Mouse (Mus musculus) limb, embryonic 14.5 days (tissue): ENCODE data around the gene Srebf1. TPM values are rescaled to one million over a fixed set of nuclear protein-coding genes. Genes with fewer than 3 reads are reported as not detected.
A peak's percentile ranks its signal among the peaks of the same experiment; 100 is the strongest.

ENCODE experiments used
- ATAC-seq: fragments of 200-750 bp; cut with Nextera tagmentation; 2 replicates; pipeline ENCODE4 v1.8.0; 2017; ENCODE audit warnings: low read depth, moderate number of reproducible peaks, moderate TSS enrichment; ENCODE audit not compliant: low FRiP score
- DNase-seq: peaks from one replicate; pipeline ENCODE4 v3.0.0-alpha.2; 2015; ENCODE audit warnings: low spot score
- H3K27ac ChIP-seq: fragments of 300-500 bp; sonication (generic); replicated peaks from 2 replicates; pipeline ENCODE4 v1.5.1; 2014; ENCODE audit warnings: low read depth, mild to moderate bottlenecking, low read length, moderate library complexity, mixed read lengths
- H3K27me3 ChIP-seq: fragments of 300-500 bp; sonication (generic); 2 replicates; pipeline ENCODE4 v1.6.1; 2014; ENCODE audit warnings: low read length, mixed read lengths; ENCODE audit not compliant: control insufficient read depth, insufficient read depth
- H3K36me3 ChIP-seq: fragments of 300-500 bp; sonication (generic); 2 replicates; pipeline ENCODE4 v1.6.1; 2014; ENCODE audit warnings: mild to moderate bottlenecking, low read length, moderate library complexity, mixed read lengths; ENCODE audit not compliant: control insufficient read depth, insufficient read depth
- H3K4me1 ChIP-seq: fragments of 300-500 bp; sonication (generic); 2 replicates; pipeline ENCODE4 v1.6.1; 2014; ENCODE audit warnings: antibody characterized with exemption, low read length, mixed read lengths; ENCODE audit not compliant: control insufficient read depth, insufficient read depth
- H3K4me2 ChIP-seq: fragments of 300-500 bp; sonication (generic); replicated peaks from 2 replicates; pipeline ENCODE4 v1.6.1; 2014; ENCODE audit warnings: low read depth, mild to moderate bottlenecking, low read length, moderate library complexity; ENCODE audit not compliant: severe bottlenecking
- H3K4me3 ChIP-seq: fragments of 300-500 bp; sonication (generic); replicated peaks from 2 replicates; pipeline ENCODE4 v1.5.1; 2014; ENCODE audit warnings: low read length
- H3K9ac ChIP-seq: fragments of 300-500 bp; sonication (generic); 2 replicates; pipeline ENCODE4 v1.6.1; 2014; ENCODE audit warnings: mild to moderate bottlenecking, low read depth, low read length, moderate library complexity; ENCODE audit not compliant: severe bottlenecking
- H3K9me3 ChIP-seq: fragments of 300-500 bp; sonication (generic); 2 replicates; pipeline ENCODE4 v1.6.1; 2016; ENCODE audit warnings: low read length; ENCODE audit not compliant: control insufficient read depth
- POLR2A ChIP-seq: fragments of 200-500 bp; IDR thresholded peaks from 2 replicates; pipeline ENCODE4 v1.8.0; 2012; ENCODE audit warnings: inconsistent platforms, mild to moderate bottlenecking, moderate library complexity, borderline replicate concordance; ENCODE audit not compliant: insufficient read depth, insufficient read length; ENCODE audit errors: extremely low read depth
- WGBS: fragments of 180-500 bp; shearing (Covaris S2); extraction: QIAGEN DNeasy Blood & Tissue Kit; methylation state at CpG from one replicate; pipeline ENCODE4 v1.1.7; 2014; 5-methylcytosine and 5-hydroxymethylcytosine counted together
- polyA plus RNA-seq, 2 experiments: library from polyadenylated mRNA; depleted of rRNA in 1 of 2; stranded (reverse) in 1 of 2; unstranded in 1 of 2; fragments of >200 nt; fragmentation: Nextera tagmentation in 1 of 2; extraction: Ambion mirVana in 1 of 2; gene quantifications; 2 replicates each; pipeline versions ENCODE4 v1.2.1 to v1.2.3; 2012 to 2014

The Srebf1 gene
- polyA plus RNA-seq, 2 experiments = 77.1 to 96.5 TPM

GRCm38 (mm10) chr11:60233235-60233634 lies 10.9 kb upstream of the Srebf1 start:
- no peak overlapping the region for H3K4me3 ChIP-seq
- H3K9ac ChIP-seq = no peak overlapping the region
- WGBS = 55% methylated on average over 8 of the region's 8 CpGs
- no peak for DNase-seq
- TF ChIP-seq POLR2A = no peak
- H3K4me1 ChIP-seq = peaks cover 6% of the 10 kb centered on the region
- no peak overlapping the region; the same call in 1 of the 2 replicates for H3K27ac ChIP-seq
- H3K4me2 ChIP-seq = no peak overlapping the region
- H3K27me3 ChIP-seq = no peaks in the 10 kb centered on the region
- peaks cover 22% of the 10 kb centered on the region; the same call in 1 of the 2 replicates for H3K36me3 ChIP-seq
- no peaks in the 10 kb centered on the region for H3K9me3 ChIP-seq
- ATAC-seq = no peak

DNA sequence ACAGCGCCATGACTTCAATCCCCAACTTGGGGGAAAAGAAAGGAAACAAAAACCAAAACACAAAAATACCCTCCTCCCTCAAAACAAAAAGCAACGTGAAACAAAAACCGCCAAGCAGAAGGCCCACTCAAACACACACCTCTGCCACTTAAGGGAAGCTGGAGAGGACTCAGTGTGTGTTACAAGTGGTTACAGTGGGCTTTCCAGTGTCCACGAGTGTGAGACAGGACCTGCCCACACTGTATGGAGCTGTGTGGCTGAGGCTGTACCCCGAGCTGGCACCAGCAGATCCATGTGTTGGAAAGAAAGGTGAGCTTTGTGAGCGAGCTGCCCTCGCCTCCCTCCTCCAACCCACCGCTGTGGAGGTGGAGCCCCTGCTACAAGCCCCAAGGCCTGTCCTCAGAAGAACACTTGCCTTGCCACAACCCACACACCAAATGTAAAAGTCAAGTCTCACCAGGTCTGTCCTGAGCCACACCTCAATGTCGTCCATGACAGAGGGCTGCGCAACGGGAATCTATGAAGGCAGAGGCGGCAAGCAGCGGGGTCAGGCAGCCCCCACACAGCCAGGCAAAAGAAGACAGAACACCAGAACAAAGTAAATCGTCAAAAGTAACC lies 10.2 kb upstream of the Srebf1 start:
- ATAC-seq = no peak
- 72% methylated on average over 14 of the region's 14 CpGs for WGBS
- peaks cover 6% of the 10 kb centered on the region for H3K4me1 ChIP-seq
- no peak overlapping the region for H3K4me2 ChIP-seq
- no peak for DNase-seq
- H3K9me3 ChIP-seq = no peaks in the 10 kb centered on the region
- H3K27ac ChIP-seq = peak overlapping the region; percentile 27
- peaks cover 21% of the 10 kb centered on the region; the same call in 1 of the 2 replicates for H3K36me3 ChIP-seq
- H3K9ac ChIP-seq = no peak overlapping the region
- H3K27me3 ChIP-seq = no peaks in the 10 kb centered on the region
- H3K4me3 ChIP-seq = no peak overlapping the region
- TF ChIP-seq POLR2A = no peak

DNA sequence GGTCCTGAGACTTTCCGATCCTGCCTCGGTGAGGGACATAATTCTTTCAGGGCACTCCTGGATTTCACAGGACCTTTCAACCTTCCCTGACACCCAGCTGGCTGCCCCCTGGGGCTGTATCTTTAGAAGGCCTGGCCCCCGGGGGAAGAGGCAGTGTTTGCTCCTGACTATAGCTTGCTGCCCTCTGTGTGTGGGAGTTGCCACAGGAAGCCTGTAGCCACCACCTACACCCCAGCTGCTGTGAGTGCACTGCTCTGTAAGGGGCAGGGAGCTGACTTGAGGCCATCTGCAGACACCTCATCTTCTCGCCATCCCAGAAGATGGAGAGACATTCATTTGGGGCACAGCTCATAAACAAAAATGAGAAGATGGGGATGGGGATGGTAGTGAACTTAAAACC lies 9.6 kb upstream of the Srebf1 start:
- Histone ChIP-seq H3K9ac (no peak overlapping the region), H3K4me3 (no peak overlapping the region), H3K27ac (no peak overlapping the region), H3K9me3 (no peaks in the 10 kb centered on the region), H3K36me3 (peaks cover 21% of the 10 kb centered on the region; the same call in 1 of the 2 replicates), H3K4me2 (no peak overlapping the region), H3K27me3 (no peaks in the 10 kb centered on the region), H3K4me1 (peaks cover 6% of the 10 kb centered on the region)
- 50% methylated on average over 4 of the region's 4 CpGs for WGBS
- DNase-seq (no peak), ATAC-seq (no peak)
- no peak for TF ChIP-seq POLR2A

- peaks cover 6% of the 10 kb centered on the region for H3K4me1 ChIP-seq
- peaks cover 21% of the 10 kb centered on the region; the same call in 1 of the 2 replicates for H3K36me3 ChIP-seq
- H3K9me3 ChIP-seq = no peaks in the 10 kb centered on the region
- no peaks in the 10 kb centered on the region for H3K27me3 ChIP-seq
- no peak overlapping the region for H3K4me3 ChIP-seq
- no peak for ATAC-seq
- WGBS = 70% methylated on average over 3 of the region's 3 CpGs
- no peak for DNase-seq
- TF ChIP-seq POLR2A = no peak
- no peak overlapping the region for H3K27ac ChIP-seq
- no peak overlapping the region for H3K9ac ChIP-seq
- no peak overlapping the region for H3K4me2 ChIP-seq
Measured at GRCm38 (mm10) chr11:60231326-60231725, 8.9 kb upstream of the Srebf1 start.

- H3K4me3 ChIP-seq = no peak overlapping the region
- H3K27ac ChIP-seq = no peak overlapping the region
- DNase-seq = no peak
- no peak overlapping the region for H3K4me2 ChIP-seq
- no peaks in the 10 kb centered on the region for H3K27me3 ChIP-seq
- no peaks in the 10 kb centered on the region for H3K9me3 ChIP-seq
- H3K36me3 ChIP-seq = peaks cover 17% of the 10 kb centered on the region; the same call in 1 of the 2 replicates
- H3K4me1 ChIP-seq = peaks cover 6% of the 10 kb centered on the region
- H3K9ac ChIP-seq = no peak overlapping the region
- 90% methylated on average over 7 of the region's 7 CpGs for WGBS
- no peak for ATAC-seq
- TF ChIP-seq POLR2A = no peak
Measured at GRCm38 (mm10) chr11:60230512-60230911, 8.1 kb upstream of the Srebf1 start.
